15 mouse cellular contexts compared by ENCODE assay signal in genomic region chr3:136689793-136690543, GRCm38 (mm10). TPM values are rescaled to one million over a fixed set of nuclear protein-coding genes. Genes with fewer than 3 reads are reported as not detected.
DNase-seq lines count a peak whose midpoint lies in the region; ATAC-seq and TF ChIP-seq lines count a peak whose summit lies in the region.
"Had no signal": no experiment of that assay in that cellular context is flagged by ENCODE, and none has a peak within 500 bp of the region (broad histone marks: within the 10 kb centered on the region; RNA-seq: fewer than 3 reads in every experiment).

No protein-coding gene starts in this region.

- no peaks in the 10 kb centered on the region for H3K36me3 ChIP-seq in heart, embryonic 14.5 days (ENCODE audit: control insufficient read depth, insufficient read depth, low read length)
- H3K36me3 ChIP-seq in neural tube, embryonic 12.5 days, result no peaks in the 10 kb centered on the region
- no peaks in the 10 kb centered on the region for H3K36me3 ChIP-seq in neural tube, embryonic 15.5 days
- H3K36me3 ChIP-seq: forebrain, embryonic 15.5 days; heart, embryonic 15.5 days; liver, embryonic 15.5 days had no signal

- no peak overlapping the region for H3K4me3 ChIP-seq in heart, embryonic 14.5 days (ENCODE audit: control insufficient read depth in 1 of 2, insufficient read depth in 1 of 2, low read depth in 1 of 2, low read length in 2 of 2)
- no peak overlapping the region for H3K4me3 ChIP-seq in layer of hippocampus, adult 2 months
- H3K4me3 ChIP-seq in neural tube, embryonic 12.5 days, result no peak overlapping the region
- H3K4me3 ChIP-seq in neural tube, embryonic 15.5 days (replicated peaks), result no peak overlapping the region
- H3K4me3 ChIP-seq: forebrain, embryonic 15.5 days; gastrocnemius, adult 2 months; heart, embryonic 15.5 days; liver, embryonic 15.5 days had no signal

- peak; percentile 64; the same call in 1 of the 2 replicates for ATAC-seq in heart, embryonic 14.5 days (ENCODE audit: insufficient number of reproducible peaks, insufficient read depth, low FRiP score, low read depth)
- peak; percentile 29; the same call in 1 of the 2 replicates for ATAC-seq in neural tube, embryonic 12.5 days (ENCODE audit: low FRiP score, low read depth)
- ATAC-seq in neural tube, embryonic 15.5 days (ENCODE audit: low FRiP score), result no peak

- intact Hi-C loops in heart, postnatal 25 days (cut with DNase I), result no loop called here

- 70% methylated on average over 7 of the region's 7 CpGs for WGBS in heart, embryonic 14.5 days
- WGBS in neural tube, embryonic 12.5 days, result 94% methylated on average over 7 of the region's 7 CpGs
- 90% methylated on average over 7 of the region's 7 CpGs for WGBS in neural tube, embryonic 15.5 days

- no peak overlapping the region for H3K27ac ChIP-seq in heart, embryonic 14.5 days (replicated peaks in 1 of 2; ENCODE audit: control insufficient read depth in 1 of 2, insufficient read depth in 1 of 2, low read depth in 2 of 2, low read length in 2 of 2)
- 0 out of 2 replicates have a peak overlapping the region, but pooled peaks have one; percentile 23 for H3K27ac ChIP-seq in layer of hippocampus, adult 2 months
- H3K27ac ChIP-seq in neural tube, embryonic 12.5 days, result no peak overlapping the region
- no peak overlapping the region for H3K27ac ChIP-seq in neural tube, embryonic 15.5 days (replicated peaks)
- H3K27ac ChIP-seq: forebrain, embryonic 15.5 days; gastrocnemius, adult 2 months; heart, embryonic 15.5 days; liver, embryonic 15.5 days had no signal

- DNase-seq in heart, postnatal 25 days (ENCODE audit: low spot score), result no peak
- no peak for DNase-seq in layer of hippocampus, adult 2 months (ENCODE audit: low spot score in 2 of 2)
- no peak for DNase-seq in layer of hippocampus, postnatal 25 days (ENCODE audit: extremely low spot score in 1 of 2, low spot score in 1 of 2)
- no peak for DNase-seq in T-cell, adult 2 months (ENCODE audit: low spot score)
- DNase-seq: adrenal gland, postnatal 25 days; cerebellum, adult 9-11 months; gastrocnemius, adult 2 months; kidney, postnatal 14 days; lung, postnatal 36 days had no signal

- peak; percentile 51 for TF ChIP-seq CTCF in layer of hippocampus, adult 2 months (conservative IDR thresholded peaks at IDR 0.05)

- H3K9ac ChIP-seq in heart, embryonic 14.5 days (ENCODE audit: low read length), result no peak overlapping the region
- no peak overlapping the region for H3K9ac ChIP-seq in neural tube, embryonic 12.5 days
- no peak overlapping the region for H3K9ac ChIP-seq in neural tube, embryonic 15.5 days (replicated peaks)
- H3K9ac ChIP-seq: forebrain, embryonic 15.5 days; heart, embryonic 15.5 days; liver, embryonic 15.5 days had no signal

- H3K4me2 ChIP-seq in heart, embryonic 14.5 days (ENCODE audit: low read length), result no peak overlapping the region
- H3K4me2 ChIP-seq in neural tube, embryonic 12.5 days (replicated peaks), result no peak overlapping the region
- H3K4me2 ChIP-seq in neural tube, embryonic 15.5 days, result no peak overlapping the region
- H3K4me2 ChIP-seq: forebrain, embryonic 15.5 days; heart, embryonic 15.5 days; liver, embryonic 15.5 days had no signal

- H3K9me3 ChIP-seq in heart, embryonic 14.5 days (ENCODE audit: control insufficient read depth, low read length), result no peaks in the 10 kb centered on the region
- H3K9me3 ChIP-seq in neural tube, embryonic 12.5 days, result no peaks in the 10 kb centered on the region
- H3K9me3 ChIP-seq in neural tube, embryonic 15.5 days (replicated peaks), result no peaks in the 10 kb centered on the region
- H3K9me3 ChIP-seq: forebrain, embryonic 15.5 days; heart, embryonic 15.5 days; liver, embryonic 15.5 days had no signal

- no peaks in the 10 kb centered on the region for H3K27me3 ChIP-seq in heart, embryonic 14.5 days (ENCODE audit: control insufficient read depth, insufficient read depth, low read length)
- no peaks in the 10 kb centered on the region for H3K27me3 ChIP-seq in neural tube, embryonic 12.5 days (replicated peaks)
- no peaks in the 10 kb centered on the region for H3K27me3 ChIP-seq in neural tube, embryonic 15.5 days (replicated peaks)
- H3K27me3 ChIP-seq: forebrain, embryonic 15.5 days; heart, embryonic 15.5 days; liver, embryonic 15.5 days had no signal

- H3K4me1 ChIP-seq in heart, embryonic 14.5 days (ENCODE audit: control insufficient read depth in 2 of 2, insufficient read depth in 2 of 2, low read length in 2 of 2), result peaks cover 2 to 13% of the 10 kb centered on the region in 2 experiments
- H3K4me1 ChIP-seq in neural tube, embryonic 12.5 days, result no peaks in the 10 kb centered on the region; the same call in 1 of the 2 replicates
- H3K4me1 ChIP-seq in neural tube, embryonic 15.5 days, result peaks cover 20% of the 10 kb centered on the region; the same call in 1 of the 2 replicates

RNA-seq across cellular contexts. Expression of gene Ppp3ca, which starts 20.0 kb away (rescaled TPM):
- 61.0 and 67.2 TPM in 2 replicates for polyA plus RNA-seq in heart, embryonic 14.5 days (2014; fragmentation: Nextera tagmentation; extraction: Ambion mirVana)
- total RNA-seq in heart, postnatal 25 days (2021), result 10 to 100 TPM; 40.3 to 43.2 TPM
- 1,000 to 10,000 TPM; 1,343 to 1,371 TPM for total RNA-seq in layer of hippocampus, adult 2 months (2021)
- 1,000 to 10,000 TPM; 1,252 to 1,286 TPM for total RNA-seq in layer of hippocampus, postnatal 25 days (2021)
- 155 and 164 TPM in 2 replicates for polyA plus RNA-seq in neural tube, embryonic 12.5 days (2016; fragmentation: Nextera tagmentation; extraction: Ambion mirVana)
- 166 and 190 TPM in 2 replicates for polyA plus RNA-seq in neural tube, embryonic 15.5 days (2015; fragmentation: Nextera tagmentation; extraction: Ambion mirVana)

Comparison
In these comparisons a context has a peak if more than half of its experiments do, and no peak if none do; other contexts are left out.
1. RNA of gene Ppp3ca, which starts 20.0 kb away (total RNA-seq): 1,343 to 1,371 TPM in layer of hippocampus, adult 2 months and 1,252 to 1,286 TPM in layer of hippocampus, postnatal 25 days; 40.3 to 43.2 TPM in heart, postnatal 25 days; every median in the first group is over 10 times any median in the second.